Mouse (Mus musculus) embryonic facial prominence, embryonic 11.5 days (tissue): Measurements from ENCODE around the gene Galm. TPM values are rescaled to one million over a fixed set of nuclear protein-coding genes. Genes with fewer than 3 reads are reported as not detected.

Experiments
- ATAC-seq: fragments of 200-750 bp; cut with Nextera tagmentation; replicated peaks from 2 replicates; pipeline ENCODE4 v1.8.0; 2017; ENCODE audit warnings: low read depth; ENCODE audit not compliant: insufficient number of reproducible peaks, low FRiP score, low TSS enrichment
- DNase-seq: peaks from one replicate; pipeline ENCODE4 v3.0.0-alpha.2; 2015; ENCODE audit warnings: low spot score
- H3K27ac ChIP-seq: fragments of 300-500 bp; sonication (generic); replicated peaks from 2 replicates; pipeline ENCODE4 v1.5.1; 2014; ENCODE audit warnings: mild to moderate bottlenecking, low read depth, low read length, control low read depth
- H3K27me3 ChIP-seq: fragments of 300-500 bp; sonication (generic); 2 replicates; pipeline ENCODE4 v1.6.1; 2014; ENCODE audit warnings: mild to moderate bottlenecking, low read length, moderate library complexity, mixed read lengths; ENCODE audit not compliant: control insufficient read depth, insufficient read depth
- H3K36me3 ChIP-seq: fragments of 300-500 bp; sonication (generic); replicated peaks from 2 replicates; pipeline ENCODE4 v1.6.1; 2014; ENCODE audit warnings: low read depth, mild to moderate bottlenecking, low read length, moderate library complexity, mixed read lengths; ENCODE audit not compliant: control insufficient read depth, insufficient read depth
- H3K4me1 ChIP-seq: fragments of 300-500 bp; sonication (generic); 2 replicates; pipeline ENCODE4 v1.6.1; 2014; ENCODE audit warnings: low read length, mixed read lengths; ENCODE audit not compliant: control insufficient read depth, insufficient read depth
- H3K4me2 ChIP-seq: fragments of 300-500 bp; sonication (generic); 2 replicates; pipeline ENCODE4 v1.6.1; 2014; ENCODE audit warnings: low read depth, mild to moderate bottlenecking, control low read depth, low read length, moderate library complexity
- H3K4me3 ChIP-seq: fragments of 300-500 bp; sonication (generic); 2 replicates; pipeline ENCODE4 v1.5.1; 2014; ENCODE audit warnings: low read depth, low read length, control low read depth
- H3K9ac ChIP-seq: fragments of 300-500 bp; sonication (generic); replicated peaks from 2 replicates; pipeline ENCODE4 v1.6.1; 2014; ENCODE audit warnings: mild to moderate bottlenecking, control low read depth, low read length
- H3K9me3 ChIP-seq: fragments of 300-500 bp; sonication (generic); replicated peaks from 2 replicates; pipeline ENCODE4 v1.6.1; 2016; ENCODE audit warnings: mild to moderate bottlenecking, low read length, inconsistent platforms, mixed read lengths; ENCODE audit not compliant: control insufficient read depth
- WGBS: fragments of 180-500 bp; shearing (Covaris S2); extraction: QIAGEN DNeasy Blood & Tissue Kit; methylation state at CpG from one replicate; pipeline ENCODE4 v1.1.7; 2014; 5-methylcytosine and 5-hydroxymethylcytosine counted together
- polyA plus RNA-seq: library from polyadenylated mRNA; unstranded; fragments of >200 nt; fragmentation: Nextera tagmentation; extraction: Ambion mirVana; gene quantifications from 2 replicates; pipeline ENCODE4 v1.2.1, GENCODE M21; 2014

Gene Galm
- polyA plus RNA-seq, 1 experiment from 2014 or later, result 22.3 TPM

DNA sequence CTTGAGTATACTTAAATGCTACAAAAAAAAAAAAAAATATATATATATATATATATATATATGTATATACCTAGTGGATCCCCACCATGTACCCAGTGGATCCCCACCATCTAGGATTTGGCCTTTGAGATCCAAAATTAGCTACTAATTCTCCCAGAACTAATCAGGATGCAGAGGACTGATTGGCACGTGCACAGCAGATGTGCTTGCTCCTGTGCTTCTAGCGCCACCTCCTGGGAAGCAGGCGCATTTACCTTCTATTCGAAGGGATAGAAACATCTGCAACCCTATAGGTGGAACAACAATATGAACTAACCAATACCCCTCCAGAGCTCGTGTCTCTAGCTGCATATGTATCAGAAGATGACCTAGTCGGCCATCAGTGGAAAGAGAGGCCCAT lies 52.7 kb downstream of the Galm start:
- no peak overlapping the region for H3K9ac ChIP-seq
- H3K4me3 ChIP-seq, result no peak overlapping the region
- H3K27me3 ChIP-seq, result no peaks in the 10 kb centered on the region
- H3K4me1 ChIP-seq, result no peaks in the 10 kb centered on the region
- no peaks in the 10 kb centered on the region for H3K9me3 ChIP-seq
- ATAC-seq (peak; percentile 81), DNase-seq (peak; percentile 84)
- H3K4me2 ChIP-seq, result no peak overlapping the region
- 0% methylated on average over 6 of the region's 6 CpGs for WGBS
- no peak overlapping the region for H3K27ac ChIP-seq
- H3K36me3 ChIP-seq, result no peaks in the 10 kb centered on the region

DNA sequence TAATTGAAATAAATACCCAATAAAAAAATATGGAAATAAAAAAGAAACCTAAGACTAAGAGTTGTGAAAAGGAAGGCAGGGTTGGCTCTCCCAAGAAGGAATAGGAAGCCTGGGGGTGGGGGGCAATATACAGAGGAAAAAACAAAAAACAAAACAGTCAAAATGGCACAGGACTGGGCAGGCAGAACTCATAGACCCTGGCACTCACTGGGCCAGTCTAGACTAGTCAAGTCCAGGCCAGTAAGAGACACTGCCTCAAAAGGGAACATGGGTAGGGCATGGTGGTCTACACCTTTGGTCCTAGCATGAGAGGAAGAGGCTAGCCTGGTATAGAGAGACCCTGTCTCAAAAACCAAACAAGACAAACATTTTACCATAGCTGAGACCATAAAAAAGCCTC lies 53.2 kb downstream of the Galm start:
- ATAC-seq, result no peak; the same call in 1 of the 2 replicates
- Histone ChIP-seq H3K4me3 (no peak overlapping the region), H3K27ac (no peak overlapping the region), H3K36me3 (no peaks in the 10 kb centered on the region), H3K4me1 (no peaks in the 10 kb centered on the region), H3K4me2 (no peak overlapping the region), H3K9ac (no peak overlapping the region), H3K9me3 (no peaks in the 10 kb centered on the region), H3K27me3 (no peaks in the 10 kb centered on the region)
- no peak for DNase-seq

DNA sequence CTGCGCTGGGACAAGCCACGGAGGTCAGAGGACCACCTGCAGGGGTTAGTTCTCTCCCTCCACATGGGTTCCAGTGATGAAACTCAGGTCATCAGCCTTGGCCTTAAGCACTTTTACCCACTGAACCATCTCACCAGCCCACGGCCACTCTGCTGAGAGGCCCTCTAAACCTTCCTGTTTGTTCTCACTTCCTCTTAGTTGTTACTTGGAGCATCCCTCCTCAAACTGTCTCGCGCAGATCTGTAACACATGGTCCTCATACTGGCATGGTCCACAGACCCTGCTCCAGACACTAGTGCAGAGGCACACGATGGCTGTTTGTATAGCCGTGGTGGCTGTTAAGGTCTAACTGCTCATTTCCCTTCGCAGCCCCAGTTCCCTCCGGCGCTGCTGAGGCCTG lies 56.3 kb downstream of the Galm start:
- H3K4me2 ChIP-seq, result no peak overlapping the region
- H3K4me3 ChIP-seq, result no peak overlapping the region
- no peaks in the 10 kb centered on the region for H3K9me3 ChIP-seq
- H3K36me3 ChIP-seq, result no peaks in the 10 kb centered on the region
- H3K27ac ChIP-seq, result no peak overlapping the region
- DNase-seq, result no peak
- H3K27me3 ChIP-seq, result no peaks in the 10 kb centered on the region
- no peak for ATAC-seq
- WGBS, result 86% methylated on average over 8 of the region's 10 CpGs
- no peaks in the 10 kb centered on the region for H3K4me1 ChIP-seq
- H3K9ac ChIP-seq, result no peak overlapping the region

DNA sequence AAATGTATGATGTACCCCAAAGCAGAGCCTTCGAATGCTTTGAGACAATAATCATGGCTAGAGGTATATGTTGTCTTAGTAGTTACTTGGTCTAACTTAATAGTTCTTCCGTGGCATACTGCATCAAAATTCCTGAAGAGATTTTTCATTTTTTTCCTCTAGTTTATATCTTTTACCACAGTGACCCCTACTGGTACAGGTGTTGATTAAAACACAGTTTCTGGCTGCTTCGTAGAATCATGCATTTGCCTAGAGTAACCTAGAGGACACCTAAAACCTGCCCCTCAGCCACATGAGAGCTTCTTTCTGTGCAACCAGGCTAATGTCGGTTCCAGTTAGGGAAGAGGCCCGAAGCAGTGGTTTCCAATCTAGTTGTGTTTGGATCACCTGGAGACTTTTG lies 65.8 kb downstream of the Galm start:
- Histone ChIP-seq H3K9me3 (no peaks in the 10 kb centered on the region), H3K27me3 (no peaks in the 10 kb centered on the region), H3K4me2 (no peak overlapping the region), H3K9ac (no peak overlapping the region), H3K4me3 (no peak overlapping the region), H3K27ac (no peak overlapping the region), H3K4me1 (no peaks in the 10 kb centered on the region), H3K36me3 (no peaks in the 10 kb centered on the region)
- WGBS, result 68% methylated on average over 5 of the region's 5 CpGs
- DNase-seq (peak; percentile 69), ATAC-seq (no peak)

DNA sequence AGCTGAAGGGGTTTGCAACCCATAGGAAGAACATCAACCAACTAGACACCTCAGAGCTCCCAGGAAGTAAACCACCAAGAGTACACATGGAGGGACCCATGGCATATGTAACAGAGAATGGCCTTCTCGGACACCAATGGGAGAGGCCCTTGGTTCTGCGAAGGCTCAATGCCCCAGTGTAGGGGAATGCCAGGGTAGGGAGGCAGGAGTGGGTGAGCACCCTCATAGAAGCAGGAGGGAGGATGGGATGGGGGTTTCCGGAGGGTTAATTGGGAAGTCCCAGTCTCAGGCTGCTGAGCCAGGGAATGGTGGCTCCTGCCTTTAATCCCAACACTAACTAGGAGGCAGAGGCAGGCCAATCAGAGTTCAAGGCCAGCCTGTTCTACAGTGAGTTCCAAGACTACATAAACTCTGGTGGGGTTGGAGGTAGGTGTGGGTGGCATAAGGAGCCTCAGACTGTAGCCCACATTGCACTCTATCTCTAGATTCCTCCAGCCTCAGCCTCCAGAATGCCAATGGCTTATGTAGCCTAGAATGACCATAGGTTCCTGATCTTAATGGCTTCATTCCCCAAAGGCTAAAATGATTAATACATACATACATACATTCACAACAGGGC lies 72.0 kb downstream of the Galm start:
- Histone ChIP-seq H3K27ac (no peak overlapping the region), H3K9me3 (no peaks in the 10 kb centered on the region), H3K36me3 (peaks cover 7% of the 10 kb centered on the region), H3K9ac (no peak overlapping the region), H3K4me1 (no peaks in the 10 kb centered on the region), H3K4me3 (no peak overlapping the region), H3K27me3 (no peaks in the 10 kb centered on the region), H3K4me2 (no peak overlapping the region)
- DNase-seq (no peak), ATAC-seq (peak; percentile 27; the same call in 1 of the 2 replicates)
- 83% methylated on average over 3 of the region's 3 CpGs for WGBS

DNA sequence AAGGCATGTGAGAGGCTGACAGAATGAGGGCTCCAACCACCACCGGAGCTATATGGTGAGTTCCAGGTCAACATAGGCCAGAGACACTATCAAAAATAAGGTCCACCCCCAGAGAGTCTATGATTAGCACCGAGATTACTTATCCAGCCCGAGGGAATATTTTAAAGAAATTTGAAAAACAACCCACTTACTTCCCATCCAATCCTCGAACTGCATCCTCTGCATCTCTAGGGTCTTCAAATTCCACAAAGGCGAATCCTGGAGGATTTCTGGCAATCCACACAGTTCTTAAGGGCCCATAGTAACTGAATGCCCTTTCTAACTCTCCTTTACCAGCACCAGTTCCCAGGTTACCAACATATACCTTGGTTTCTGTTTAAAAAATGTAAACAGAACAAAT lies 78.4 kb downstream of the Galm start:
- H3K9me3 ChIP-seq, result no peaks in the 10 kb centered on the region
- peaks cover 7% of the 10 kb centered on the region for H3K36me3 ChIP-seq
- no peak for ATAC-seq
- no peak overlapping the region for H3K27ac ChIP-seq
- no peak for DNase-seq
- no peaks in the 10 kb centered on the region for H3K4me1 ChIP-seq
- peak overlapping the region; percentile 97 for H3K9ac ChIP-seq
- 31% methylated on average over 5 of the region's 5 CpGs for WGBS
- H3K4me2 ChIP-seq, result peak overlapping the region; percentile 50
- peak overlapping the region; percentile 94 for H3K4me3 ChIP-seq
- no peaks in the 10 kb centered on the region for H3K27me3 ChIP-seq

DNA sequence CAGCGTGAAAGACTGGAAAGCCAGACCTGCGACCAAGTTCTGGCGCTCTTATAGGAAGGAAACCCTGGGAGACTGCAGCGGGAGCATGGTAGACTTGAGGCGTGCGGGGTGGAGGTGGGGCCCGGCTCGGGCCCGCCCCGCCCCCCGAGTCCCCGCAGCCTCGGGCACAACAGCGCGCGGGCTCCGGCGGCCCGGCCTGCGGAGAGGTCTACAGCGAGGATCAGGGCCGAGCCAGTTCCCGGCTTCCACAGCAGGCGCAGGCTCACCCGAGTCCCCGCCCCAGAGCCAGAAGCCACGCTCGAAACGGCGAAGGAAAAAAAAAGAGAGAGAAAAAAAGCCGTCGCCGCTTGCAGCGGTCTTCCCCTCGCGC lies 79.0 kb downstream of the Galm start:
- H3K4me3 ChIP-seq, result peak overlapping the region; percentile 94
- H3K27ac ChIP-seq, result peak overlapping the region; percentile 98
- no peaks in the 10 kb centered on the region for H3K9me3 ChIP-seq
- H3K36me3 ChIP-seq, result peaks cover 7% of the 10 kb centered on the region
- H3K27me3 ChIP-seq, result no peaks in the 10 kb centered on the region
- H3K9ac ChIP-seq, result peak overlapping the region; percentile 97
- H3K4me2 ChIP-seq, result peak overlapping the region; percentile 50
- no peaks in the 10 kb centered on the region for H3K4me1 ChIP-seq
- WGBS, result 0% methylated on average over 36 of the region's 36 CpGs
- peak; percentile 73 for ATAC-seq
- peak; percentile 70 for DNase-seq

DNA sequence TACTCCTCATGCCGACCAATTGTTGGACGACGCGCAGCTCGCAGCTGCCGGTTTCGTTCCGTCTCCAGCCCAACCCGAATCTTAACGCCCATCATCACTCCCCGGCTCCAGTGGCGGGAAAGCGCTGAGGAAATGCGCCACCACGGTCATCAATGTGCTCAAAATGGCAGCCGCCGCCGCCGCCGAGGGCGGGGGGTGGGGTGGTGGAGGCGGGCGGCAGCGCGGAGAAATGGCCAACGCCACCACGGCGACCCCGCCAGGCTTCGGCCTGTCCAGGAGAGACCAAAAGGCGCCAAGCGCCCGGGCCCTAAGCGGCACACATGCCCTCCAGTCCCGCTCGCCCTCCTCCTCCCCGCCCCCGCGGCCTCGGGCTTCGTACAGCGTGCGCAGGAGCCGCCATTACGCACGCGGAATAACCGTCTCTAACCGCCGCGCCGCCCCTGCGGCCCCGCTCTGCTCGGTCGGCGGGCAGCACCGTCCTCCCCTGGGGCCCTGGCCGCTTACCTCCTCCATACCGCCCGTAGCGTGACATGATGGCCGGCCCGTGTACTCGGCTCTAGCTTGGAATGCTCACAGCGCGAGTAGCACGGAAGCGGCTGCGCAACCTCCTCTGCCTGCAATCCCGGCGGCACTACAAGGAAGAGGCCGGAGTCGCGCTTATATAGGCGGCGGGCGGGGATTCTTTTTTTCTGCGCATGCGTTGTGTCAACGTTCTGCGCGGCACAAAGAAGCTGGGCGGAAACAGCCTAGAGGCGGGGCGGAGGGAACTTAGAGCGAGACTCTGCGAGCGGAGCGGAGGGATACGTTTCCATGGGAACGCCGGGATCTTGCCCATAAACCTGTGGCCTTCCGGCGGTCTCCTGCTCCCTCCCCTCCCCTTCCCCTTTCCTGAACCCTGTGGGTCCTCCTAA lies 79.7 kb downstream of the Galm start, which contains the start of the genes Srsf7 and Ttc39d:
TSS of gene Srsf7 (minus strand) at position 637 of the 911 bp plus-strand sequence.
TSS of gene Ttc39d (plus strand) at position 790 of the 911 bp plus-strand sequence.
- WGBS, result under 1% methylated on average over 78 of the region's 95 CpGs
- peak; percentile 95 for ATAC-seq
- peak within 1 kb of the TSS; percentile 94 for H3K4me3 ChIP-seq
- H3K27me3 ChIP-seq, result no peaks in the 10 kb centered on the region
- H3K9me3 ChIP-seq, result no peaks in the 10 kb centered on the region
- peak within 1 kb of the TSS; percentile 50 for H3K4me2 ChIP-seq
- peak within 1 kb of the TSS; percentile 97 for H3K9ac ChIP-seq
- peaks cover 7% of the 10 kb centered on the region for H3K36me3 ChIP-seq
- DNase-seq, result peak; percentile 100
- H3K4me1 ChIP-seq, result no peaks in the 10 kb centered on the region
- peak within 1 kb of the TSS; percentile 98 for H3K27ac ChIP-seq
